Mouse (Mus musculus) stomach, embryonic 15.5 days (tissue): ENCODE data around the gene Myo10. TPM values are rescaled to one million over a fixed set of nuclear protein-coding genes. Genes with fewer than 3 reads are reported as not detected.

Source experiments
- ATAC-seq: fragments of 200-750 bp; cut with Nextera tagmentation; 2 replicates; pipeline ENCODE4 v1.8.0; 2017; ENCODE audit warnings: low read depth, moderate number of reproducible peaks, moderate TSS enrichment; ENCODE audit not compliant: insufficient read depth, low FRiP score
- H3K27ac ChIP-seq: fragments of 300-500 bp; sonication (generic); 2 replicates; pipeline ENCODE4 v1.5.1; 2015; ENCODE audit warnings: mild to moderate bottlenecking, inconsistent platforms
- H3K27me3 ChIP-seq: fragments of 300-500 bp; sonication (generic); replicated peaks from 2 replicates; pipeline ENCODE4 v1.6.1; 2015; ENCODE audit warnings: inconsistent platforms
- H3K36me3 ChIP-seq: fragments of 300-500 bp; sonication (generic); 2 replicates; pipeline ENCODE4 v1.6.1; 2015; ENCODE audit warnings: inconsistent platforms
- H3K4me1 ChIP-seq: fragments of 300-500 bp; sonication (generic); 2 replicates; pipeline ENCODE4 v1.6.1; 2015; ENCODE audit warnings: inconsistent platforms
- H3K4me2 ChIP-seq: fragments of 300-500 bp; sonication (generic); 2 replicates; pipeline ENCODE4 v1.6.1; 2015; ENCODE audit warnings: mild to moderate bottlenecking, inconsistent platforms
- H3K4me3 ChIP-seq: fragments of 300-500 bp; sonication (generic); replicated peaks from 2 replicates; pipeline ENCODE4 v1.5.1; 2015; ENCODE audit warnings: inconsistent platforms
- H3K9ac ChIP-seq: fragments of 300-500 bp; sonication (generic); 2 replicates; pipeline ENCODE4 v1.6.1; 2015; ENCODE audit warnings: inconsistent platforms
- H3K9me3 ChIP-seq: fragments of 300-500 bp; sonication (generic); 2 replicates; pipeline ENCODE4 v1.6.1; 2016; ENCODE audit warnings: inconsistent platforms
- WGBS: fragments of 180-500 bp; shearing (Covaris S2); methylation state at CpG from one replicate; pipeline ENCODE4 v1.1.7; 2015; 5-methylcytosine and 5-hydroxymethylcytosine counted together
- polyA plus RNA-seq: library from polyadenylated mRNA; unstranded; fragments of >200 nt; fragmentation: Nextera tagmentation; extraction: Ambion mirVana; gene quantifications from 2 replicates; pipeline ENCODE4 v1.2.1, GENCODE M21; 2015

The Myo10 gene
- polyA plus RNA-seq, 1 experiment from 2014 or later: 32.4 TPM

DNA sequence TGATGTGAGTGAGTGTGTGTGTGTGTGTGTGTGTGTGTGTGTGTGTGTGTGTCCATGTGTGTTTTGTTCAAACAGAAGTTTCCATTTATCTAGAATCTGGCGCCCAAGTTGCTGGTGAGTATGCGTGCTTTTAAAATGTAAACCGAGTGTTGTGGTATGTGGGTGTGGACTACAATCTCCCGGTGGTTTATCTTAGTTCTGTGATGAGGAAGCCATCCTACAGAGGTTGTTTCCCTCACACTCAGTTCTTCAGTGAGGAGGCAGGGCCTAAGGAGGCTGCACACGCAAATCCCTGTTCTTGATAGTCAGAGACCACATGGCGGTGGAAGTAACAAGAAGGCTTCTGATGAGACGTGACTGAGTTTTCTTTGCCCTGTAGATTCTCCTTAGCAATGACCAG is 73.6 kb downstream of the Myo10 start:
- Histone ChIP-seq H3K27ac (no peak overlapping the region), H3K27me3 (no peaks in the 10 kb centered on the region), H3K4me3 (no peak overlapping the region), H3K9ac (no peak overlapping the region), H3K4me1 (peaks cover 15% of the 10 kb centered on the region), H3K9me3 (no peaks in the 10 kb centered on the region), H3K4me2 (no peak overlapping the region), H3K36me3 (no peaks in the 10 kb centered on the region)
- ATAC-seq: no peak
- WGBS: 66% methylated on average over 7 of the region's 7 CpGs

DNA sequence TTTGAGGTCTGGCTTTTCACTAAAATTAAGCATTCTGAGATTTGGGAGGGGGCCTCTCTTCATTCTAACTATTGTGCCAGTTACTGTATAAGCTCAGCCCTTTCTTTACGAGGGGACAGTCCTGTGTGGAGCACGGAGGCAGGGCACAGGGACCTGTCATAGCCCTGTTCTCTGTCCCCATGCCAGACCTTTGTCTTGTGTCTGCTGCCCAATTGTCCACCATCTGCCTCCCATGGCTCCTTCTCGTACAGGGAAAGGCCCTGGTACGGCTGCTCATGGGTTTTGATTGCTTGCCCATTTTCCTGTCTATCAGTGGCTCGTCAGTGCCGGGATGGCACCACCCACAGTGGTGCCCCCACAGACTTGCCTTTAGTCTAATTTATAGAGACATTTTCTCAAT is 74.3 kb downstream of the Myo10 start:
- Histone ChIP-seq H3K4me2 (no peak overlapping the region), H3K27me3 (no peaks in the 10 kb centered on the region), H3K9me3 (no peaks in the 10 kb centered on the region), H3K9ac (no peak overlapping the region), H3K36me3 (0 out of 2 replicates have a peak, but pooled peaks cover under 1% of the 10 kb centered on the region), H3K4me1 (peaks cover 15% of the 10 kb centered on the region), H3K4me3 (no peak overlapping the region), H3K27ac (no peak overlapping the region)
- ATAC-seq: no peak
- WGBS: 94% methylated on average over 6 of the region's 6 CpGs

DNA sequence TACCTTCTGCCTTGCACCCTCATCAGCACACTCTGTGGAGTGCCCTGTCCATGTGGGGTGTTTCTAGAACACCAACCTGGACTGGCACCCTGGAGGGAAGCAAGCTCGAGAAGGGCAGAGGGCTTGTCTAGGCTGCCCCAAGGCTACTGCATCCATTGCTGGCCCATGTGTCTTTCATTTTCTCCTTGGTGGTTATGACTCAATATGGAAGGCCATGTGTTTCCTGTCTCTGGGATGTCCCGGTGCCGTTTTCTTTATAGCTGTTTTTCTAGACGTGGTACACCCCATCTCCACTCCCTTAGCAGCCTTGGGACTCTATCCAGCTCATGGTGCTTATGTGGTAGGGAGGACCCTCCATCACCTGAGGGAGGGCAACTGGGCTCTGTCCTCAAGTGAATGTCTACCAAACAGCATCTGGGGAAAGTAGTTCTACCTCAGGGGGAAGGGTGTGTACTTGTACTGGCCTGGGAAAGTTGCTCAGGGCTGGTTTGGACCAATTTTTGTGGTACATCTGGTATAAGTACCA is 76.8 kb downstream of the Myo10 start:
- 62% methylated on average over 4 of the region's 4 CpGs for whole genome bisulfite sequencing
- no peaks in the 10 kb centered on the region for H3K9me3 ChIP-seq
- no peak overlapping the region for H3K9ac ChIP-seq
- H3K36me3 ChIP-seq: 0 out of 2 replicates have a peak, but pooled peaks cover 9% of the 10 kb centered on the region
- no peak overlapping the region for H3K4me2 ChIP-seq
- ATAC-seq: no peak
- no peaks in the 10 kb centered on the region for H3K27me3 ChIP-seq
- no peak overlapping the region for H3K27ac ChIP-seq
- H3K4me1 ChIP-seq: 0 out of 2 replicates have a peak, but pooled peaks cover 3% of the 10 kb centered on the region
- no peak overlapping the region for H3K4me3 ChIP-seq

DNA sequence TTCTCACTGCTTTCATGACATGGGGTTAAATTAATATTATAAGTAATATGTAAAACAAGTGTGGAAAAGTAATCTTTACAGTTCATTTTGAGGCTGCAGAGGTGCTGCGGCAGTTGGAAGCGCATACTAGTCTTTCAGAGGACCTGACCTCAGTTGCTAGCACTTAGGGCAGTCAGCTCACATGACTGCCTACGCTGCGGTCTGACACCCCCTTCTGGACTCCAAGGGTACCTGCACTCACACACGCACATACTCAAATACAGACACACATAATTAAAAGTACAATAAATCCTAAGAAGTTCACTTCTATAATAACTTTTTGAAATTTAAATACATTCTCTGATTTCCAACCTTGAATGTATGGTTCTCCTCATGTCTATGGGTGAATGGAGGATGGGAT is 80.3 kb downstream of the Myo10 start:
- H3K9me3 ChIP-seq: no peaks in the 10 kb centered on the region
- H3K9ac ChIP-seq: no peak overlapping the region
- no peak overlapping the region for H3K4me3 ChIP-seq
- no peak overlapping the region for H3K27ac ChIP-seq
- ATAC-seq: no peak
- no peak overlapping the region for H3K4me2 ChIP-seq
- peaks cover 12% of the 10 kb centered on the region; the same call in 1 of the 2 replicates for H3K36me3 ChIP-seq
- no peaks in the 10 kb centered on the region for H3K27me3 ChIP-seq
- 98% methylated on average over 5 of the region's 5 CpGs for whole genome bisulfite sequencing
- H3K4me1 ChIP-seq: no peaks in the 10 kb centered on the region

DNA sequence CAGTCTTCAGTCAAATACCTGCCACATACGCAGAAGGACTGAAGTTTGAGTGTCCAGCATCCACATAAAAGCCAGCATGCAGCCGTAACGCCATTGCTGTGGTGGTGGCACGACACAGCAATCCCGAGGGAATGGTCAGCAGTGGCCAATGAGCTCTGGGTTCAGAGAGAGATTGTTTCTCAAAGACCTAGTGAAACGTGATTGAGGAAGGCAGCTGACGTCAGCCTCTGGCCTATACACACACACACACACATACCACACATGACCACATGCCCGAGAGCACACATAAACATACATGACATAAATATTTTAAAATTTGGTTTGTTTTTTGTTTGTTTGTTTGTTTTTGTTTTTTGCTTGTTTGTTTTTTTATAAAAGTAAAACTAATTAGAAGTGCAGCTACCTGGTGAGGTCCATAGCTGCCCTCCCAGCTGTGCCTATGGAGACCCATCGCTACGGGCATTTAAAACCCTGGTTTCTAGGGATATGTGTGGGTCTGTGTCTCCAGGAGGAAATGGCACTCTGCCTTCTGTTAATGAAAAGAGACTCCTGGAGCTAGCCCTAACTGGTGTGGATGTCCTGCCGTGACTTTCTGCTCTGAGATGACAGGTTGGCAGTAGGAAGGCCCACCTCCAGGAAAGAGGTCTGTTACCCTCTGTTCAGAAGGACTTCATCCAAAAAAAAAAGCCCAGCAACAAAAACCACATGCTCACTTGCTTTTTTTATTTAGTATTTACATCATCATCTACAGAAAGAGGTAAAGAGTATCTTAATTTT is 82.7 kb downstream of the Myo10 start:
- 83% methylated on average over 11 of the region's 11 CpGs for WGBS
- no peak overlapping the region for H3K9ac ChIP-seq
- no peak overlapping the region for H3K4me3 ChIP-seq
- no peaks in the 10 kb centered on the region for H3K9me3 ChIP-seq
- no peak for ATAC-seq
- H3K27ac ChIP-seq: no peak overlapping the region
- peaks cover 12% of the 10 kb centered on the region; the same call in 1 of the 2 replicates for H3K36me3 ChIP-seq
- H3K4me2 ChIP-seq: no peak overlapping the region
- H3K4me1 ChIP-seq: no peaks in the 10 kb centered on the region
- H3K27me3 ChIP-seq: no peaks in the 10 kb centered on the region

DNA sequence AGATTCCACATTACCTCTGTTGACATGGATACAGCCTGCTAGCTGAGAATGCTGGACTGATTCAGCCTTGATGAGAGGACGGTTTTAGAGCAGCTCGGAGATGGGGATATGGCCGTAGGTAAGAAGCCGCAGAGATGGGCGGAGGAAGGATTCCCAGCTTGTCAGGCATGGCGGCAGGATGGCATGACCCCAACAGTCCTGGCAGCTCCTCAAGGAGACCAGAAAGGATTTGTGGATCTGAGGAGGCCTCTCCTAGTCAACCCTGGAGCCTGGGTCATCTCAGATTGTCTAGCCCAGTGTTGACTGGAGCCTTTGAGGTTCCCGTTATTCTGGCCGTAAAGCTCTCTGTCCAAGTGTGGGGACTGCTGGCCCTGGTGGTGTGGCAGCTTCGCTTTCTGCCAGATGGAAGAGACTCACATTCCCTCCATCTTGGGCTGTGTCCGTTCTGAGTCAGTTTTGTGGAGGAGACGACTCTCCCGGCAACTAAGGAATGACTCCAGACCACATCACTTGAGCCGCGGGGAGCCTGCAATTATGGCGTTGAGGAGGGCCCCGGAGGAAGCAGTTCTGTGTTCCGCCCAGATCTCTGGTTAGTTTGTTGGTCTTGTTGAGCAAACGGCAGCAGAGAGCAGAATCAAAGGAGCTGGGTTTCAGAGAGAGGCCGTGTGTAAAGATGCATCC is 84.7 kb downstream of the Myo10 start:
- Histone ChIP-seq H3K36me3 (peaks cover 9% of the 10 kb centered on the region; the same call in 1 of the 2 replicates), H3K27me3 (no peaks in the 10 kb centered on the region), H3K9me3 (no peaks in the 10 kb centered on the region), H3K4me1 (no peaks in the 10 kb centered on the region), H3K4me2 (no peak overlapping the region), H3K9ac (no peak overlapping the region), H3K27ac (no peak overlapping the region), H3K4me3 (no peak overlapping the region)
- 81% methylated on average over 19 of the region's 19 CpGs for WGBS
- no peak for ATAC-seq

DNA sequence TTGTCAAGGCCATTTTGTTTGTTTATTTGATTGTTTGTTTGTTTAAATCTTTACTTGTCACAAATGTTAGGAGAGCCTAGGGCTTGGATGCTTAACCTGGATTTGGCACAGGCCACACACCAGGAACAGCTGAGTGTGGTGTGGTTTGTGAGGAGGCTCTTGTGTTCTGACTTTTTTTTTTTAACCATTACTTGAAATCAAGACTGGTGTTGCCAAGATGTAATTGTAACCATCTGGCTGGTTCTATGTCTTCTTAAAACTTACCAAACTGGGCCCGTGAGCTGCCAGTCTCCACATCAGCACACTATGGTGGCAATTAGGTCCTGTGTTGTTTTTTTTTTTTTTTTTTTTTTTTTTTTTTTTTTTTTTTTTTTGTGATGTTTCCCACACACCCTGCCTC is 85.6 kb downstream of the Myo10 start:
- no peaks in the 10 kb centered on the region for H3K4me1 ChIP-seq
- no peak for ATAC-seq
- H3K4me2 ChIP-seq: no peak overlapping the region
- 83% methylated on average over 1 of the region's 1 CpGs for WGBS
- H3K9ac ChIP-seq: no peak overlapping the region
- H3K4me3 ChIP-seq: no peak overlapping the region
- no peak overlapping the region for H3K27ac ChIP-seq
- no peaks in the 10 kb centered on the region for H3K27me3 ChIP-seq
- H3K36me3 ChIP-seq: peaks cover 6% of the 10 kb centered on the region; the same call in 1 of the 2 replicates
- no peaks in the 10 kb centered on the region for H3K9me3 ChIP-seq

DNA sequence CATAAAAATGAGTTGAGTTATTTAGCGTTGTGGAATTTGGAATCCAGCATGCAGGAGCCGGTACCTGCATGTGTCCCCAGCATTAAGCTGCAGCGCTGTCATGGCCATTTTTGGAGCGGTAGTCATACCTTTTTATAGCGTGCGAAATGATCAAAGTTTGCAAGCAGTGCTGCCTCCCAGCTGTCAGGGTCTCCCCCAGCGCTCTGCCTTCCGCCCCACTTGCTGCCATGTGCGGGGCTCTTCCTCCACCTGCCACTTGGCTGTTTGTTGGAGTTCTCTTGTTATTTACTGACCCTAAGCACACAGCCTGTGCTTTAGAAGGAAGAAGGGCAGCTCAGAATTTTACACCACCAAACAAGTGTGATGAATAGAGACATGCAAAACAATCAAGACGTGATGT is 88.6 kb downstream of the Myo10 start:
- Histone ChIP-seq H3K9ac (no peak overlapping the region), H3K4me1 (0 out of 2 replicates have a peak, but pooled peaks cover 6% of the 10 kb centered on the region), H3K27me3 (no peaks in the 10 kb centered on the region), H3K27ac (no peak overlapping the region), H3K4me2 (no peak overlapping the region), H3K4me3 (no peak overlapping the region), H3K36me3 (peaks cover under 1% of the 10 kb centered on the region; the same call in 1 of the 2 replicates), H3K9me3 (no peaks in the 10 kb centered on the region)
- 91% methylated on average over 10 of the region's 10 CpGs for WGBS
- no peak for ATAC-seq

DNA sequence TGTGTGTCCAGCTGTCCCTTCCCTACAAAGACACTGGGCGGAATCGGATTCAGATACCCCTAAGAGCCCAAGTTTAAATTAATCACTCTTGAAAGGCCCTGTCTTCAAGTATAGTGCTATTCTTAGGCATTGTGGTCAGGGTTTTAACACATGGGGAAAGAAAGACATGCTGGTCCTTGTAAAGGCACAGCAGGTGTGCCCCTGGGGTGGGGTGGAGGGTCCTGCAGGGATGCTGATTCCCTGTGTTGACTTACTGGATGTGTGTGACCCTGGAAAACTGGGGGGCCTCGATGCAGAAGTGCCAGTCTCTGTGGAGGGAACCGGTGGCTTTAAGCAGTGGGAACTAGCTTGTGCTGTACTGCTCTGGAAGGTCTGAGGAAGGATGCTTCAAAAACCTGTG is 90.6 kb downstream of the Myo10 start:
- ATAC-seq: no peak
- WGBS: 74% methylated on average over 4 of the region's 4 CpGs
- no peak overlapping the region for H3K4me2 ChIP-seq
- H3K27me3 ChIP-seq: no peaks in the 10 kb centered on the region
- H3K9ac ChIP-seq: no peak overlapping the region
- H3K4me1 ChIP-seq: 0 out of 2 replicates have a peak, but pooled peaks cover 6% of the 10 kb centered on the region
- H3K27ac ChIP-seq: no peak overlapping the region
- no peak overlapping the region for H3K4me3 ChIP-seq
- H3K36me3 ChIP-seq: no peaks in the 10 kb centered on the region
- H3K9me3 ChIP-seq: no peaks in the 10 kb centered on the region

DNA sequence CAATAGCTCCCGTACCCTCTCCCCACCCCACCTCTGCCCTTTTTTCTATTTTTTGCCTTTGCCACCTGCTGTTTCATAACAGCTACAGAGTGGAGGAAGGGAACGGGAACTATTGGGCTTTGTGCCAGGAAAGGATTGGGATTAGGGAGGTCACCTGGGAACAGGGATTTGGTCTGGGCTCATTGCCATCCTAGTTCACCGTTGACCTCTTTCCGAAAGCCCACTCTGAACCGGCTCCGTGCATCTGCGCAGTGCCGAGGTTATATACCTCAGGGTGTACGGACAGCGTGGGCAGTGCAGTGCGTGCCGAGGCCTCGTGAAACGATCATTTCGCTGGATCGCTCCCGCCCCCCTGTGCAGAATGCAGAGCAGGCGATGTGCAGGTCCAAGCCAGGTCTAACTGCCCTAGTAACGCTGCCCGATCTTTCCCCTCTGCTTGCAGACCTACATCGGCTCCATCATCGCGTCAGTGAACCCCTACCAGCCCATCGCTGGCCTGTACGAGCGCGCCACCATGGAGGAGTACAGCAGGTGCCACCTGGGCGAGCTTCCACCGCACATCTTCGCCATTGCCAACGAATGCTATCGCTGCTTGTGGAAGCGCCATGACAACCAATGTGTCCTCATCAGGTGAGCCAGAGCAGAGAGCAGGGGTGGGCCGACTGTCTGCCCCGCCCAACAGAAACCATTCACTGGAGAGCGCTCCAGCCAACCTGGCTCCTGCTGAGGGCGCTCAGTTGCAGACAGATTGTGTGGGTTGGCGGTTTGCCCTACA is 91.4 kb downstream of the Myo10 start:
- 77% methylated on average over 38 of the region's 38 CpGs for WGBS
- Histone ChIP-seq H3K9me3 (no peaks in the 10 kb centered on the region), H3K4me3 (no peak overlapping the region), H3K4me2 (no peak overlapping the region), H3K9ac (no peak overlapping the region), H3K27me3 (no peaks in the 10 kb centered on the region), H3K4me1 (0 out of 2 replicates have a peak, but pooled peaks cover 6% of the 10 kb centered on the region), H3K36me3 (no peaks in the 10 kb centered on the region), H3K27ac (no peak overlapping the region)
- ATAC-seq: no peak; the same call in 1 of the 2 replicates

DNA sequence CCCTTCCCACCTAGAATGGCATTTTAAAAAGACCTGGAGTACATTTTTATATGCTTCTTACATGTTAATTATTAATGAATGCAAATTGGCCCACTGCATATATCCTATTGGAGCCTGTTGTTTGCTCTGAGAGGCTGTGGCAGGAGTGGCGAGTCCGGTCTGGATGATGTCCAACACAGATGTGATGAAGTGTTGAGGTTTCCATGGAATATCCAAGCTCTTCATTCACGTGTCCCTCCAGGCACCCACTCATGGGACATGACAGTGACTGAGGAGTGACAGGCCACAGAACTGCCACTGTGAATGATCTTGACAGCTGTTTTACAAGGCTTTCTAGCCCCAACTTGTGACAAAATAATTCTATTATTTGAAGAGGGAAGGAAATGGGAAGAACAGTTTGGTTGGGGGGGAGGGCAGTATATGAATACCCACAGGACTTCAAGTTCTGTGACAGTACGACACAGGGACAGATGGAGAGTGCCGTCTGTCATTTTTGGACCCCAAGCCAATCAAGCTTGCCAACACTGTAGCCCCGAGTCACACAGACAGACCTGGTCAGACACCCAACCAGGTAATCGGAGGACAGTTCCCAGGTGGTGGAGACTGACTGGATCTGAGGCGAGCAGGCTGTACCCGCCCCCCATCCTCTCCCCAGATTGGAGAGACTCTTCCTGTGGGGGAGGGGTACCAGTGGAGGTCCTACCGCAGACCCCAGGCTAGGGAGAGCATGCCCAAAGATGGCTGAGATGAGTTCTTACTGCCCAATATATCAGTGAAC is 93.1 kb downstream of the Myo10 start:
- ATAC-seq: peak; percentile 41
- H3K4me3 ChIP-seq: no peak overlapping the region
- H3K4me1 ChIP-seq: 0 out of 2 replicates have a peak, but pooled peaks cover 6% of the 10 kb centered on the region
- no peak overlapping the region for H3K9ac ChIP-seq
- no peak overlapping the region for H3K4me2 ChIP-seq
- 69% methylated on average over 10 of the region's 10 CpGs for WGBS
- H3K27me3 ChIP-seq: no peaks in the 10 kb centered on the region
- H3K36me3 ChIP-seq: no peaks in the 10 kb centered on the region
- 0 out of 2 replicates have a peak overlapping the region, but pooled peaks have one; percentile 9 for H3K27ac ChIP-seq
- H3K9me3 ChIP-seq: no peaks in the 10 kb centered on the region
